Mouse (Mus musculus) MEL (cell line): ENCODE measurements around the gene P3h3.

Experiments used
- CTCF ChIP-seq, 3 experiments: IDR thresholded peaks in 2 of 3; conservative IDR thresholded peaks in 1 of 3; 2 replicates each; pipeline ENCODE4 v1.5.1; 2011 to 2012; ENCODE audit warnings: low read length in 3 of 3, low read depth in 2 of 3, mild to moderate bottlenecking in 2 of 3, improper control_type of control experiment in 1 of 3, inconsistent platforms in 1 of 3, mixed read lengths in 1 of 3, moderate library complexity in 1 of 3; ENCODE audit not compliant: control insufficient read depth in 1 of 3, insufficient read depth in 1 of 3, poor library complexity in 1 of 3, severe bottlenecking in 1 of 3
- E2F4 ChIP-seq: IDR thresholded peaks from 2 replicates; pipeline ENCODE4 v1.6.1; 2011; ENCODE audit warnings: low read depth, low read length, improper control_type of control experiment, borderline replicate concordance
- EP300 ChIP-seq, 2 experiments: IDR thresholded peaks; 2 replicates each; pipeline ENCODE4 v1.6.1; 2011; ENCODE audit warnings: improper control_type of control experiment in 2 of 2, low read length in 2 of 2, low read depth in 1 of 2, mild to moderate bottlenecking in 1 of 2
- GABPA ChIP-seq: IDR thresholded peaks from 2 replicates; pipeline ENCODE4 v1.6.1; 2012; ENCODE audit warnings: low read depth, mild to moderate bottlenecking, inconsistent platforms, low read length, improper control_type of control experiment, moderate library complexity
- MAX ChIP-seq: IDR thresholded peaks from 2 replicates; pipeline ENCODE4 v1.6.1; 2011; ENCODE audit warnings: low read length, improper control_type of control experiment
- MEF2A ChIP-seq: IDR thresholded peaks from 2 replicates; pipeline ENCODE4 v1.6.1; 2014; ENCODE audit warnings: low read depth, mild to moderate bottlenecking, inconsistent platforms, low read length, improper control_type of control experiment; ENCODE audit not compliant: poor library complexity, insufficient replicate concordance, severe bottlenecking; ENCODE audit errors: extremely low read depth
- ZNF384 ChIP-seq: IDR thresholded peaks from 2 replicates; pipeline ENCODE4 v1.6.1; 2012; ENCODE audit warnings: low read depth, mild to moderate bottlenecking, inconsistent platforms, low read length, improper control_type of control experiment

- no peak for TF ChIP-seq CTCF (IDR thresholded peaks at IDR 0.05 in 2 of 3, conservative IDR thresholded peaks at IDR 0.05 in 1 of 3; ENCODE audit: control insufficient read depth in 1 of 3, insufficient read depth in 1 of 3, low read depth in 2 of 3, low read length in 3 of 3, poor library complexity in 1 of 3, severe bottlenecking in 1 of 3)
- TF ChIP-seq GABPA: no peak
- no peak for TF ChIP-seq EP300 (IDR thresholded peaks at IDR 0.05; ENCODE audit: low read depth in 1 of 2, low read length in 2 of 2)
- TF ChIP-seq MAX: no peak
- no peak for TF ChIP-seq MEF2A
- no peak for TF ChIP-seq E2F4
- TF ChIP-seq ZNF384: no peak
Measured at GRCm38 (mm10) chr6:124835531-124835930, 22.0 kb downstream of the P3h3 start.
